Mouse (Mus musculus): ENCODE measurements around the gene Epha6.

The Epha6 gene

GRCm38 (mm10) chr16:60605061-60605831 lies at the start of gene Epha6:
Epha6 (minus strand) TSS chr16:60605531.
- DNase-seq (ENCODE audit: low spot score in 2 of 2): peak; percentile 57

- DNase-seq (ENCODE audit: low spot score in 2 of 2): no peak
Measured at GRCm38 (mm10) chr16:60651716-60652115, 46.4 kb upstream of the Epha6 start.

- no peak for DNase-seq (ENCODE audit: low spot score in 2 of 2)
Measured at GRCm38 (mm10) chr16:60628091-60628490, 22.8 kb upstream of the Epha6 start.

GRCm38 (mm10) chr16:60605832-60606583 lies 677 bp upstream of the Epha6 start:
- DNase-seq (ENCODE audit: low spot score in 2 of 2): peak; percentile 72 to 78

- no peak for DNase-seq (ENCODE audit: low spot score in 2 of 2)
Measured at GRCm38 (mm10) chr16:60604613-60605012, 718 bp downstream of the Epha6 start.

- DNase-seq (ENCODE audit: low spot score in 2 of 2): no peak
Measured at GRCm38 (mm10) chr16:60585322-60585721, 20.0 kb downstream of the Epha6 start.

- DNase-seq (ENCODE audit: low spot score in 2 of 2): no peak
Measured at GRCm38 (mm10) chr16:60584695-60585094, 20.6 kb downstream of the Epha6 start.

- no peak for DNase-seq (ENCODE audit: low spot score in 2 of 2)
Measured at GRCm38 (mm10) chr16:60570546-60570945, 34.8 kb downstream of the Epha6 start.

- no peak for DNase-seq (ENCODE audit: low spot score in 2 of 2)
Measured at GRCm38 (mm10) chr16:60544385-60544784, 60.9 kb downstream of the Epha6 start.

- DNase-seq (ENCODE audit: low spot score in 2 of 2): peak; percentile 11 to 31
Measured at GRCm38 (mm10) chr16:60538233-60538632, 67.1 kb downstream of the Epha6 start.

GRCm38 (mm10) chr16:60509707-60510106 lies 95.6 kb downstream of the Epha6 start:
- DNase-seq (ENCODE audit: low spot score in 2 of 2): no peak

GRCm38 (mm10) chr16:60499567-60499966 lies 105.8 kb downstream of the Epha6 start:
- no peak for DNase-seq (ENCODE audit: low spot score in 2 of 2)

GRCm38 (mm10) chr16:60475776-60476175 lies 129.6 kb downstream of the Epha6 start:
- no peak for DNase-seq (ENCODE audit: low spot score in 2 of 2)

- DNase-seq (ENCODE audit: low spot score in 2 of 2): no peak
Measured at GRCm38 (mm10) chr16:60468200-60468785, 137.0 kb downstream of the Epha6 start.

GRCm38 (mm10) chr16:60435283-60435682 lies 170.0 kb downstream of the Epha6 start:
- peak in 1 of 2 experiments; percentile 10 for DNase-seq (ENCODE audit: low spot score in 2 of 2)

- DNase-seq (ENCODE audit: low spot score in 2 of 2): no peak
Measured at GRCm38 (mm10) chr16:60434241-60434640, 171.1 kb downstream of the Epha6 start.

- no peak for DNase-seq (ENCODE audit: low spot score in 2 of 2)
Measured at GRCm38 (mm10) chr16:60395306-60395705, 210.0 kb downstream of the Epha6 start.

GRCm38 (mm10) chr16:60392961-60393360 lies 212.4 kb downstream of the Epha6 start:
- DNase-seq (ENCODE audit: low spot score in 2 of 2): no peak

- no peak for DNase-seq (ENCODE audit: low spot score in 2 of 2)
Measured at GRCm38 (mm10) chr16:60375147-60375546, 230.2 kb downstream of the Epha6 start.

GRCm38 (mm10) chr16:60283963-60284362 lies 321.4 kb downstream of the Epha6 start:
- DNase-seq (ENCODE audit: low spot score in 2 of 2): no peak

- DNase-seq (ENCODE audit: low spot score in 2 of 2): no peak
Measured at GRCm38 (mm10) chr16:60274109-60274508, 331.2 kb downstream of the Epha6 start.

All from frontal cortex, postnatal 36 days (tissue).